Mouse (Mus musculus) T-cell, adult 2 months (primary cell): ENCODE measurements around the gene Endou.
"Not testable (repeated sequence)": the region's sequence is repeated elsewhere in the genome, so short reads cannot be mapped to it uniquely, and the experiment has no call there.

Experiments used
- DNase-seq: peaks from one replicate; pipeline ENCODE4 v3.0.0; 2022; ENCODE audit warnings: low spot score

Gene Endou

DNA sequence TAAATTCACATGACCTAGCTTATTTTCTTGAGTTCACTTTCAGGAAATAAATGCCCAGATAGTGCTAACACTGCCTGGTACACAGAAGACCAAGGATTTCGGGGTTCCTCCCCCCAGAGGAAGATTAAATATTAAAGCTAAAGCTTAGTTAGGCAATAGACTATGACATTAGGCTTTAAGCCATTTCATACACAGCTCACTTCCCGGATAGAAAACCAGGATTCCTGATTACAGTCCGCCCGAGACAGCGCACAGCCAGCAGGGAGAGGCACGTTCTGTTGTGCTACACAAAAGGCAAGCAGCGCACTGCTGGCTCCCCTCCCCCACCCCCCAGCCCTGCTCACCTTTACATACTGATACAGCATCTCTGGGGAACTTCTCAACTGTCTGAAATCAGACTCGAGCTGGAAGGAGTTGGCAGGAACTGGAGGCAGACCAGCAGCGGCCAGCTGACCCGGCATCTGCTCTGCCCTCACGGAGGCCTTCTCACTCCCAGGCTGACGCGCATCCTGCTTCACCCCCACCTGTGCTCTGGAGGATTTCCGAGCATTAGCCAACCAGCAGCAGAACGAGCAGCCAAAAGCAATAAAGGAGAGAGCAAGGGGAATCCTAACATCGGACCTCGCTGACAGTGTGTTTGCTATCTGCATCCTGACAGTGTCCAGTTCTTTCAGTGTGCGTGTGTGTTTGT lies 51.0 kb downstream of the Endou start:
- DNase-seq: no peak

DNA sequence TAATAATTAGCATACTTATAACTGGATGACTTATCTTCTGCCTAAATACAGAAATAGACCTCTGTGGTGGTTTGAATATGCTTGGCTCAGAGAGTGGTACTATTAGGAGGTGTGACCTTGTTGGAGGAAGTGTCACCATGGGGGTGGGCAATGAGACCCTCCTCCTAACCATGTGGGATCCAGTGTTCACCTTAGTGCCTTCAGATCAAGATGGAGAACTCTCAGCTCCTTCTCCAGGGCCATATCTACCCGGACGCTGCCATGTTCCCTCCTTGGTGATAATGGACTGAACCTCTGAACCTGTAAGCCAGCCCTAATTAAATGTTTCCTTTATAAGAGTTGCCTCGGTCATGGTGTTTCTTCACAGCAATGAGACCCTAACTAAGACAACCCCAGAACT lies 53.8 kb downstream of the Endou start:
- no peak for DNase-seq

DNA sequence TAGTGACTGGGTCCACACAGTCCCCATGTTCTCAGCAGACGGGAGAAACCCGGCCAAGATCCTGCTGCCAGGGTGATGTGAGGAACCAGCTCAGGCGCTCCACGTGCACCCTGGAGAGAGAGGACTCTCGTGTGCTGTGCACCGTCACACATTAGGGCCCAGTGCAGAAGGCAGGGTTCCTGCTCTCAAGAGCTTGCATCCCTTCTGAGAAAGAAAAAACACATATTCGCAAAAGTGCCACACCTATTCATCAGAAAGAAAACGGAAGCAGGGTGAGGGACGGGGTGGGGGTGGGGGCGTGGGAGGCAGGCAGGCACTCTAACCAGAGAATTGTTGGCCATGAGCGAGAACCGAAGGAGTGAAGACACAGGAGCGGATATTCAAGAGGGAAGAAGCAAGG lies 55.2 kb downstream of the Endou start:
- no peak for DNase-seq

DNA sequence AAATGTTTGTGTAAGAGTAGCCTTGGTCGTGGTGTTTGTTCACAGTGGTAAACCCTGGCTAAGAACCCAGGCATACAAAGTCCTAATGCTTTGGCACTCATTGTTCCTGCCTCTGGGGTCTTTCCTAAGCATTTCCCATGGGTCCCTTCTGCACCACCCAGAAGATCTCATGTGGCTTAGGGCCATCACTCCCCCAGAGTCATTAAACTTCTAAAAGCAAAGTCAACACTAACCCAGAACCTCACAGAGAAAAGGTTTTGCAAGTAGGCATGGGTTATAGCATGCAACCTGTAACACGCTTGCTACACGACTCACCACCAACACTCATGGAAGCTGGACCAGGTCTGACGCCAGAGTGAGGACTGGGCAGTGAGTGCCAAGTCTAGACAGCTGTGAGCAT lies 56.7 kb downstream of the Endou start:
- no peak for DNase-seq

DNA sequence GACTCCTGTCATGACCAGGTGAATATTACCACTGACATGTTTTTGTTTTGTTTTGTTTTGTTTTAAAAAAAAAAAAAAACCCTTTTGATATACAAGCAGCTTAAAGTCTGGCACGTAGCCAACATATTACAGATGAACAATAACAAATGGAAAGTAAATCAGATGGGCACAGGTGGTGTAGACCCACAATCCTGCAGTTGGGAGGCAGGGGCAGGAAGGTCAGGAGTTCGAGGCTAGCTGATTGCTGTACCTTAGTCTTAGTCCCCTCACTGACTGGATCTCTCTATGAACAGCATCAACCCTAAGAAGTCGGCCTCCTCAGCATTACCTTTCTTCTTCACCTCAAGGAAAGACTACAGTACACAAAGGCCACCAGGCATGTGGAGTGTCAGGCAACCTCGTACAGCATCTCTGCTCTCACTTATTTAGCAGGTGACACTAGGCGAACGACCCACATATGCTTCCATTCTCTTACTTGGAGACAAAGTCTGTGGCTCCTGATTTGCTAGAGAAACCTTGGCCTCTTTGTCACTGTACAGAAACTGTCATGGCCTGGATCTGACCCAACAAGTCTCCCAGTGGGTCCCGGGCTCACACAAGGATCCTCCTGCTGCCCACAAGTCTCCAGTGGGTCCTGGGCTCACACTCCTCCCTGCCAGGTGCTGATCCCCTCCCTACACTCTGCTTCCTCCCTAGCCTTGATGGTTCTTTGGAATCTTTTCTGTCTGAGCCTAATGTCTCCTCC lies 57.7 kb downstream of the Endou start:
- no peak for DNase-seq

DNA sequence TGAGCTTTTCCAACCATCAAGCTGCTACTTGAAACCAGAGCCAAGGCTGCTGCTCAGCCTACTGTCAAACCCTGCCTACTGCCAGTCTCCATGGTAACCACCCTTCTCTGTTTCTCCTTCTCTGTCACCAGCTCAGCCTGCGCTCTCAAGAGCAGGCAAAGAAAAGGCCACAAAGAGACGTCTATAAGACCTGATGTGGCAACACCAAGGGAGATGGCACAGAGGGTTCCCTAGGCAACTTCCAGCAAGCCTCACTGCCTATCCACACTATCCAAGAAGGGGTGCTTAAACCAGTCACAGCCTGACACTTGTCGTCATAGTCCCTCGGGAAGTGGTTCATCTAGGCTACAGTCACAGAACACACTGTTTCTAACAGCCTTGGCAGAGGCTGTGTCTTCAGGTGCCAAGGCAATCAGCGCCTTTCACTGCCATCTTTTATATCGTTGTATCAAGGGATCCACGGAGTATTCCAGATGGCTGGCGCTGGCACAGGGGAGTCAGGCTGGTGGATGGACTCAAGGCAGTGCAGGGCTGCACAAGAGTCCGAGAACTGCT lies 58.9 kb downstream of the Endou start:
- no peak for DNase-seq

DNA sequence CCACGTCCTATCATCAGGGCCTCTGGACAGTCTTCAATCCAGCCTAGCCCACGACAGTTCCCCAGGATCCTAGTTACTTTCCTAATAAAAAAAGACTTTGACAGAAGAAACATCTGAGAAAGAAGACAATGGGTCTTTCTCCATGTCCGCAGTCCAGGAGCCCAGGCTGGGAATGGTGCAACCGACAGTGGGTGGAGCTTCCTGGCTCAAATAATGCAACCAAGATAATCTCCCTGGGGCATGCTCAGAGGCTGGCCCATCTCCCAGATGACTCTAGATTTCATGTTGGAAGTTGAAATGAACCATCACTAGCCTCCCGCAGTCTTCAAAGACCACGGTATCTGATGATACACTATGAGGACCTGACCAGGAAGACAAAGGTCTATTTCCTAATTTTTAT lies 60.6 kb downstream of the Endou start:
- no peak for DNase-seq

DNA sequence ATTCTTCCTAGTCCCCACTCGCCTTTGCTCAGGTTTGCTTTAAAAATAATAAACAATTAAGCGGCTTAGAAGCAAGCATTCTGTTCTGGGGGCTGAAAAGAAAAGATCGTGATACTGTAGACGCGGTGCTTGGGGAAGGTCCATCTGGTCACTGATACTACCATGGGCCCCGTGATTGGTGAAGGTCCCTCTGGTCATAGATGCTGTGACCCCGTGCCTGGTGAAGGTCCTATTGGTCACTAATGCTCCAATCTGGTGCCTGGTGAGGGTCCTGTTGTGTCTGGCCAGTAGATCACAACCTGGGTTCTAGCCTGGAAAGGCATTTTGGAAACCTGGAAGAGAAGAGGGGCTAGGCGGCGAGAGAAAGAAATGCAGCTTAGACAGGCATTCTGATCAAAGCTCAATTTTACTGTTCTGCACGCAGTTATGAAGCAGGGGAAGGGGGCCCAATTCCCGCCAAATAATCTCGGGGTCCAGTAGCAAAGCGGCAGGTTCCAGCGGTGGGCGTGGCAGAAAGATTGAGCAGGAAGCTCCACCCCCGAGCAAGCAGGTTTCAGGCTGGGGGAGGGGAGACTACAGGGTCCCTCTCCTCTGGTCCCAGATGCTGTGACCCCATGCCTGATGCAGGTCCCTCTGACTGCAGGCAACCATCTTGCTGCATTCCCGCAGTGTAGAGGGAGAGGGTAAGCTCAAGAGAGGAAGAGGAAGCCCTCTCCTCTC lies 62.8 kb downstream of the Endou start:
- not testable (repeated sequence) for DNase-seq

DNA sequence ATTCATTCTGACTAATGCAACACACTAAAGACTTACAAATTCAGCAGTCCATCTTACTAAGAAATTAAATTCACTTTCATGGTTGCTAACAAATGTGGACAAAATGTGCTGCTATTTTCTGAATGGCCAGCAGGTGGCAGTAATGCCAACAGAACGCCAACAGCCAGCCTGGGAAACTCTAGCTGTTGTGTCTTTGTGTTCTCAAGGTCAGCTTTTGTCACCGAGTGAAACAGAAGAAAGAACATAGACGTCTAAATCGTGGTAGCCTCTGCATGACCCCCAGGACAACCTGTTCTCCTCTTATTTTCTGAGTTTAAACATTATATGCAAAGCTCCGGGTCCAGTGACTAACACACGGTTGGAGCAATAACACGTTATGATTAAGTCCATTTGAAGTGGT lies 63.7 kb downstream of the Endou start:
- peak; percentile 72 for DNase-seq

DNA sequence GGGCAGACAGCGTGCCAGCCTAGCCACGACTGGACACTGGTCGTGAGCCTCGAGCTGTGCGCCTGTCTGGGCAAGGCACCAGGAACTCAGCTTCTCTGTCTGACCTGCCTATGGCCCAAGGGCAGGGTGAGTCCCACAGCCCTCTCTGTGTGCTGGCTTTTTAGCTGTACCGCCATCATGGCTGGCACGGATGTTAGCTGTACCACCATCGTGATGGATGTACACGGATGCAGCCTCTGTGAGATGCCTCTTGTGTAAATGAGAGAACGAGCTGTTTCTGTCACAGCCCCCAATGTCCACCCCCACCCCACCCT lies 64.7 kb downstream of the Endou start:
- DNase-seq: peak; percentile 8

DNA sequence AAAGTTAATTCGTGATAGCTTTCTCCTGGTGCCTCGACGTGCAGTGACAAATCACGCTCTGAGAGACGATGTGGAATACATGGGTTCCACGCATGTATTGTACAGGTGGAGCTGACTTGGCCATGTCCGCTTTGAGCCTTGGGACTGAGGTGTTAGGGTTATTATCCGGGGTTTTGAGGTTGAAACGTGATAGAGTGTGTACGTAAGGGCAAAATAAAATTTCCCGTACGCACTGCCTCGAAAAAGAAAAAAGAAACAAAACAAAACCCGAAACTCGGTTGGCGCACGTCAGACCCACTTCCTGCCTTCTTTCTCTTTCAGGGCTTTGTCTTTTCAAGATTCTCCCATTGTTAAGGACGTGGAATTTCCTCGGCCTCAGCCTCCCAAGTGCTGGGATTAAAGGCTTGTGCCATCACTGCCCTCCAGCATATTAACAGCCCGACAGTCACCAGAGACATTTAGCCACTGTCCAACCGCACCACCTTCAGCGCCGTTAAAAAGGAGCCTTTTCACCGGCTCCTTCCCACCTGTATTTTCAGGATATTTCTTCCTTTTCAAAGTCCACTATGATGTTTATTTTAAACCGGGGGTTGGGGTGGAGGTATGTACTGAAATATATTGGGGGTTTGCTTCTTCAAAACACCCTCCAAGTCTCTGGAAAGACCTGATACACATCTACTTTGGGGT lies 65.2 kb downstream of the Endou start:
- DNase-seq: peak; percentile 70

DNA sequence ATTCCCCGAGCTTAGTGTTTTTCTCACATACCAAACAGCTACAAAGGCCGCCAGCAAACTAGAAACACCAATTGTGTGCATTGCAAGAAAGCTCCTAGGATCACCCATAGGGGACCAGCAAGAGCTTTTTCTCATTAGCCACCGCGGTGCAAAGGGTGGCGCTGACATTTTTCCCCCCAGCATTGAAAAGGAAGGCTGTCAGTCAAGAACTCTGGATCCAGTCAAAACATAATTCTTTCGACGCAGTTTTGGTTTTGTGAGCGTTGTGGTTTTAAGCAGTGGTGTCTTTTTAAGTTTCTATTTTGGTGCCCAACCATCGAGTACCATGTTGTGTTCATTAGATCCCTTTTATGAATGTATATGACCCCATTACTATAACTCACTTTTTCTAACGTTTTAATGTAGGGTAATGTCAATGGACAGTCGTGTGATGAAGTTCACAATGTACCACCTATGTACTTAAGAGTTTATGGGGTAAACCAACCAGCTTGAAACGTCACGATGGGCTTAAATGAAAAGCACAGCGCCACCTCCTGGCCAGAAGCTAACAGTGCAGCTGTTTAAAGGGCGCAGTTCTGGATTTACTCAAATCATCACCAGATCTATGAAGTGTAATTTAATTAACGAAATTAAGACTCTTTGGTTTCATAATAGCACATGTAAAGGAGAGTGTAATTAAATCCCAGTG lies 66.0 kb downstream of the Endou start:
- peak; percentile 60 for DNase-seq

DNA sequence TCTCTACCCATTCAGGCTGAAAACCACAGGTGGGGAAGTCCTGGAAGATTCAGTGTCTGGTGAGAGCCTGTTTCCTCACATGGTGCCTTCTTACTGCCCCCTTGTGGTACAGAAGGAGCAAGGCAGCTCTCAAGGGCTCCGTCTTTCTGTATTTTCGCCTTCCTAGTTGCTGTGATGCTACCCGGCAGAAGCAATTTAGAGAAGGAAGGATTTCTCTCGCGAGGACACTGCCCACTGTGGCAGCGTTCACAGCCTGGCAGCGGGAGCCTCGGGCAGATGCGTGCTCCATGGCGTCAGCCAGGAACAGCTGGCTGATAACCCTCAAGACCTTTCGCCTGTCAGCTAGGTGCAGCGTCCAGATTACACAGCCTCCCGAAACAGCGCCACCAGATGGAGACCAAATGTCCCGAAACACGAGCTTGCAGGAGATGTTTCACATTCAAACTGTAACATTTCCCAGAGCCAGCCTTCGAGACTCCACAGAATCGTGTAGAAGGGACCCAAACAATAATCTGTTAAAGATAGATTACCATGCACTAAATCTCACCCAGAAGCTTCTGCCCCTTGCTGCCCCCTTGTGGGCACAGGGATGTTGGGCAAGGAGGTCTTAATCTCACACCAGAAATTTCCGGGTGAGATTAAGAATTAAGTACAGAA lies 67.3 kb downstream of the Endou start:
- peak; percentile 80 for DNase-seq
